Mouse (Mus musculus) left cerebral cortex, postnatal 36 days (tissue): ENCODE measurements around the gene Iqce. TPM values are rescaled to one million over a fixed set of nuclear protein-coding genes. Genes with fewer than 3 reads are reported as not detected.

Experiments used
- DNase-seq, 2 experiments: peaks; one replicate each; pipeline ENCODE4 v3.0.0; 2021 to 2022; ENCODE audit warnings: low spot score in 2 of 2, mixed read lengths in 1 of 2
- intact Hi-C: fragments of 180-260 bp; cut with DNase I; formaldehyde crosslinking; loops from one replicate; pipeline ENCODE4 v1.15.1; 2025
- total RNA-seq, 2 experiments: library from RNA; stranded (reverse); gene quantifications; 2 replicates each; pipeline ENCODE4 v1.2.3; 2021

The Iqce gene
- total RNA-seq, 2 experiments from 2014 or later = 44.6 to 60.1 TPM

- DNase-seq = no peak
- intact Hi-C loops = no loop called here
These were observed 38.5 kb downstream of the Iqce start for GRCm38 (mm10) chr5:140663621-140664180.

GRCm38 (mm10) chr5:140662741-140663592, 39.2 kb downstream of the Iqce start:
- DNase-seq = peak in 1 of 2 experiments; percentile 52
- intact Hi-C loops = no loop called here

- intact Hi-C loops = loop anchor here (2.0 kb wide), 1 partner anchor 15 kb away; no protein-coding TSS in a partner anchor
- DNase-seq = peak in 1 of 2 experiments; percentile 66
These were observed 40.1 kb downstream of the Iqce start for GRCm38 (mm10) chr5:140661875-140662643.

GRCm38 (mm10) chr5:140661427-140661826, 40.8 kb downstream of the Iqce start:
- no peak for DNase-seq
- intact Hi-C loops = loop anchor here (2.0 kb wide), 1 partner anchor 15 kb away; no protein-coding TSS in a partner anchor

- intact Hi-C loops = loop anchor here (2.0 kb wide), 1 partner anchor 14 kb away; no protein-coding TSS in a partner anchor
These were observed 41.8 kb downstream of the Iqce start for GRCm38 (mm10) chr5:140660398-140660797.

GRCm38 (mm10) chr5:140659607-140660272, 42.4 kb downstream of the Iqce start:
- intact Hi-C loops = loop anchor here (2.0 kb wide), 1 partner anchor 13 kb away; no protein-coding TSS in a partner anchor
- peak; percentile 72 for DNase-seq

More at GRCm38 (mm10) chr5:140660398-140660797, 41.8 kb downstream of the Iqce start:
- no peak for DNase-seq

- intact Hi-C loops = no loop called here
- DNase-seq = no peak
These were observed 47.9 kb downstream of the Iqce start for GRCm38 (mm10) chr5:140654096-140654845.

- intact Hi-C loops = no loop called here
- no peak for DNase-seq
These were observed 49.6 kb downstream of the Iqce start for GRCm38 (mm10) chr5:140652587-140652986.

GRCm38 (mm10) chr5:140651231-140651630, 50.9 kb downstream of the Iqce start:
- intact Hi-C loops = no loop called here
- no peak for DNase-seq

GRCm38 (mm10) chr5:140649881-140650414, 52.2 kb downstream of the Iqce start:
- intact Hi-C loops = no loop called here
- no peak for DNase-seq

- peak; percentile 94 to 95 for DNase-seq
- intact Hi-C loops = no loop called here
These were observed 53.0 kb downstream of the Iqce start for GRCm38 (mm10) chr5:140649101-140649667.

GRCm38 (mm10) chr5:140648519-140649100, 53.6 kb downstream of the Iqce start, which contains the start of gene Ttyh3:
Gene Ttyh3, minus strand, starts transcription at chr5:140649031.
- intact Hi-C loops = no loop called here
- DNase-seq = no peak

- intact Hi-C loops = loop anchor here (2.0 kb wide), 1 partner anchor 13 kb away; no protein-coding TSS in a partner anchor
- DNase-seq = peak; percentile 60 to 61
These were observed 54.2 kb downstream of the Iqce start for GRCm38 (mm10) chr5:140647821-140648518.

GRCm38 (mm10) chr5:140647031-140647760, 55.0 kb downstream of the Iqce start:
- intact Hi-C loops = loop anchor here (2.0 kb wide), 1 partner anchor 14 kb away; no protein-coding TSS in a partner anchor
- peak; percentile 69 to 79 for DNase-seq

- DNase-seq = no peak
- intact Hi-C loops = loop anchor here (2.0 kb wide), 1 partner anchor 15 kb away; no protein-coding TSS in a partner anchor
These were observed 56.0 kb downstream of the Iqce start for GRCm38 (mm10) chr5:140646171-140646570.

- DNase-seq = no peak
- intact Hi-C loops = no loop called here
These were observed 56.7 kb downstream of the Iqce start for GRCm38 (mm10) chr5:140645454-140645853.
